Mouse (Mus musculus): ENCODE results near the gene Etv3. TPM values are rescaled to one million over a fixed set of nuclear protein-coding genes. Genes with fewer than 3 reads are reported as not detected.

Etv3 gene
- polyA plus RNA-seq (2012; rRNA removed; ENCODE audit: low replicate concordance), result 16.2 and 17.7 TPM in 2 replicates

DNA sequence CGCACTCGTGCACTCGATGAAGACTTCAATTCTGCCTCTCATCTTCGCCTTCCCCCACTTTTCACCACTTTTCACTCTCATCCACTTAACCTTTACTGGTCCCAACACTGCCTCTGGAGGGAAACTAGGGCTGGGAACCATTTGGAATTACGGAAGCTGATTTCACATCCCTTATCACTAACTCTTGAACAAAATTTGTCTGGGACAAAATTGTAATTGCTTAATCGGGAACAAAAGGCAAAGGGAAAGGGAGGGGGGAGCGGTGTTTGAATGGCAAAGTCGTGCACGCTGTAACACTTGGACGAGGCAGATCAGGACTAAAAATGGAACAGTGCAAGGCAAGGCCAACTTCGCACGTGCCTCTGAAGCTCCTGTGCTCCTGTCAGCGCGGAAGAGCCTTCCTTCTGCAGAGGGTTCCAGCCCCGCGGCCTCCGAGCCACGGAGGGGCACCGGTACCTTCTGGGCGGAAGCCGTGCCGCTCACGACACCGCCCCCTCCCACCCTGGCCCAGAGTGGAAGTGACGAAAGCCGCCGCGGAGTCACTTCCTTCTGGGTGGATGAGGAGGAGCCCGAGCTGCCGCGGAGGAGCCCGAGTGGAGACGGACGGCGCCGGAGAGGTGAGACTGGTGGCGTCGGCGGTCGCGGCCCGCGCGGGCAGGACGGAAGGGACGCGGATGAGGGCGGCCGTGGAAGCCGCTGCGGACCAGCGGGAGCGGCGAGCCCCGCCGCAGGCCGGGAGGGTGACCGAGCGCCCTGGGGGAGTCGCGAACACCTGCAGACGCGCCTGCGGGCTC, at the start of gene Etv3:
Etv3 (plus strand) TSS at position 365 of the 794 bp plus-strand sequence.

Other genes starting within 250 kb of the Etv3 start
- 0.56 and 0.89 TPM in 2 replicates for gene Cd5l, start 167.5 kb upstream of the Etv3 start, polyA plus RNA-seq (2012; rRNA removed; ENCODE audit: low replicate concordance)
- gene Fcrl1, start 149.0 kb upstream of the Etv3 start, polyA plus RNA-seq (2012; rRNA removed; ENCODE audit: low replicate concordance), result 0.39 and 0.51 TPM in 2 replicates
- gene Fcrl5, start 89.6 kb upstream of the Etv3 start, polyA plus RNA-seq (2012; rRNA removed; ENCODE audit: low replicate concordance), result 0.08 TPM in 1 of 2 replicates, not detected in the other
- 33.9 and 46.5 TPM in 2 replicates for gene Arhgef11, start 92.2 kb downstream of the Etv3 start, polyA plus RNA-seq (2012; rRNA removed; ENCODE audit: low replicate concordance)
- gene Lrrc71, start 223.2 kb downstream of the Etv3 start, polyA plus RNA-seq (2012; rRNA removed; ENCODE audit: low replicate concordance), result 0.59 and 0.69 TPM in 2 replicates